Mouse (Mus musculus) neutrophil, adult 83 days (primary cell): Measurements from ENCODE around the gene Styxl1. TPM values are rescaled to one million over a fixed set of nuclear protein-coding genes. Genes with fewer than 3 reads are reported as not detected.

Experiments
- total RNA-seq, 2 experiments: library from RNA; stranded (reverse); gene quantifications; one replicate each; pipeline ENCODE4 v1.2.4; 2023

Gene Styxl1
- total RNA-seq = under 1 TPM; 0.33 to 0.72 TPM

GRCm38 (mm10) chr5:135777796-135778470, at the start of gene Styxl1:
Styxl1 (minus strand) TSS chr5:135778385.

GRCm38 (mm10) chr5:135806555-135807262, 28.5 kb upstream of the Styxl1 start, which contains the start of gene Srrm3:
Srrm3 (plus strand) TSS chr5:135806890.

GRCm38 (mm10) chr5:135778471-135779445, 573 bp upstream of the Styxl1 start, which contains the start of gene Mdh2:
Mdh2 (plus strand) TSS chr5:135778480.

GRCm38 (mm10) chr5:135743741-135744609, 34.2 kb downstream of the Styxl1 start, which contains the start of gene Tmem120a:
Tmem120a (minus strand) TSS chr5:135744448.

Other genes starting within 250 kb of the Styxl1 start
- gene Hip1, start 233.3 kb downstream of the Styxl1 start, total RNA-seq = 10 to 100 TPM; 36.7 to 41.4 TPM
- not detected for gene Ccl26, start 214.8 kb downstream of the Styxl1 start, total RNA-seq
- under 1 TPM; 0.57 to 0.82 TPM for gene Ccl24, start 205.3 kb downstream of the Styxl1 start, total RNA-seq
- gene Rhbdd2, start 145.8 kb downstream of the Styxl1 start, total RNA-seq = 1 to 10 TPM; 6.9 to 7.8 TPM
- gene Por, start 108.4 kb downstream of the Styxl1 start, total RNA-seq = 100 to 1,000 TPM; 106 to 109 TPM
- 10 to 100 TPM; 22.4 to 27.5 TPM for gene Tmem120a, start 33.9 kb downstream of the Styxl1 start, total RNA-seq
- gene Mdh2, start 95 bp upstream of the Styxl1 start, total RNA-seq = 100 to 1,000 TPM; 231 to 250 TPM
- gene Srrm3, start 28.5 kb upstream of the Styxl1 start, total RNA-seq = not detected
- gene Hspb1, start 109.5 kb upstream of the Styxl1 start, total RNA-seq = not detected
- gene Ywhag, start 156.2 kb upstream of the Styxl1 start, total RNA-seq = 100 to 1,000 TPM; 108 to 112 TPM
- gene Ssc4d, start 196.1 kb upstream of the Styxl1 start, total RNA-seq = 1 to 10 TPM; 5.8 to 7.8 TPM
- not detected for gene Zp3, start 201.7 kb upstream of the Styxl1 start, total RNA-seq
- gene Dtx2, start 216.4 kb upstream of the Styxl1 start, total RNA-seq = 10 to 100 TPM; 16.0 to 16.8 TPM